Mouse (Mus musculus) adrenal gland, postnatal 25 days (tissue): Measurements from ENCODE around the gene Foxd3. TPM values are rescaled to one million over a fixed set of nuclear protein-coding genes. Genes with fewer than 3 reads are reported as not detected.
"Not testable (repeated sequence)": the region's sequence is repeated elsewhere in the genome, so short reads cannot be mapped to it uniquely, and the experiment has no call there.

ENCODE experiments used
- DNase-seq: peaks from one replicate; pipeline ENCODE4 v3.0.0; 2021; ENCODE audit warnings: mixed read lengths
- long read RNA-seq: library from polyadenylated mRNA; stranded (forward); transcript quantifications from one replicate; pipeline ENCODE4 v2.0.0, GENCODE M21; 2021
- total RNA-seq: library from RNA; stranded (reverse); gene quantifications from 2 replicates; pipeline ENCODE4 v1.2.3, GENCODE M21; 2021

The Foxd3 gene
- total RNA-seq, result 0.49 and 1.0 TPM in 2 replicates
- long read RNA-seq, partial matches to known transcripts, result 0 of 1 reads
- long read RNA-seq, other reads (novel, unspliced or antisense), result 0 of 1 reads

DNA sequence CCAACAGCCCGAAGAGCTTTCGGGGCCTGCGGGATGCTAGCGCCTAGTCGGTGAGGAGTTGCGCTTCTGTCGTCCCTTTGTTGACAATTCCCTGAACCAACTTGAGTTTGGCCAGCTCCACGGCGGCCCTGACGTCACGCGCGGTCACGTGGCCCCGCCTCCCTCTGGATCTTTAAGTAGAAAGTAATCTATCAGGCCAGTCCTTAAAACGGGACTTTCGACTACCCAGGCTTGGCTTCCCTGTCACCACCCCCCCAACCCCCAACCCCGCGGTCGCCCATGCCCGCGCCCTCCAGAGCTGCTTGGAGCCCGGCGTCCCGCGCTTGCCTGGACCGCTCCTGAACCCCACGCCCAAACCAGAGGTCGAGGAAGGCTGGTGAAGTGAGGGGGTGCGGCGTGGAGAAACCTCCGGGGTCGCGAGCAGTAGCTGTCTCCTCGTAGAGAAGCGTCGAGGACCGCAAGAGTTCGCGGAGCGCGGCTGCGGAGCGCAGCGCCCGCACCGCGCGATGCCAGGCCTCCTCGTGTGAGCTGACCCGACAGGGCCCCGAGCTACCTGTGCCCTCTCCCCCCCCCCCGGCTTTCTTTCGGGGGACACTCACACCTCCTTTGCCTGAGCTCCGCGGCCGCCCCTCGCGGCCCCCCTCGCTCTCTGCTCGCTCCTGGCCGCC is at the start of gene Foxd3:
Gene Foxd3 (plus strand): TSS at position 363 of the 668 bp plus-strand sequence.
- DNase-seq, result peak; percentile 20

DNA sequence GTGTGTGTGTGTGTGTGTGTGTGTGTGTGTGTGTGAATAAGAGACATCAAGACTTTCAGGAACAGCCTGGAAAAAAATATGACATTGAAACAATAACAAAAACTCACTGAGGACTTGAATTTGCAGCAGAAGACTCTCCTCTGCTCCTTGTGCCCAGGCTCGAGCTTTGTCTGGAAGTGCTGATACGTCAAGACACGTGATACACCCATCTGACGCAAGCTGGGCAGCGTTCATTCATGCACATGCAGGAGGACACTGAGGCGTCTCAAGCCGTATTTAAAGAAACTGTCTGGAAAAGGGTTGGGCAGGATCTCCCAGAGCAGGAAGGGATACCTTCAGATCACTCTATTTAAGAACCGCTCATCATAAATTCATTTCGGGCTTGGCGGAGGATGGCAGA is 43.9 kb upstream of the Foxd3 start:
- no peak for DNase-seq

DNA sequence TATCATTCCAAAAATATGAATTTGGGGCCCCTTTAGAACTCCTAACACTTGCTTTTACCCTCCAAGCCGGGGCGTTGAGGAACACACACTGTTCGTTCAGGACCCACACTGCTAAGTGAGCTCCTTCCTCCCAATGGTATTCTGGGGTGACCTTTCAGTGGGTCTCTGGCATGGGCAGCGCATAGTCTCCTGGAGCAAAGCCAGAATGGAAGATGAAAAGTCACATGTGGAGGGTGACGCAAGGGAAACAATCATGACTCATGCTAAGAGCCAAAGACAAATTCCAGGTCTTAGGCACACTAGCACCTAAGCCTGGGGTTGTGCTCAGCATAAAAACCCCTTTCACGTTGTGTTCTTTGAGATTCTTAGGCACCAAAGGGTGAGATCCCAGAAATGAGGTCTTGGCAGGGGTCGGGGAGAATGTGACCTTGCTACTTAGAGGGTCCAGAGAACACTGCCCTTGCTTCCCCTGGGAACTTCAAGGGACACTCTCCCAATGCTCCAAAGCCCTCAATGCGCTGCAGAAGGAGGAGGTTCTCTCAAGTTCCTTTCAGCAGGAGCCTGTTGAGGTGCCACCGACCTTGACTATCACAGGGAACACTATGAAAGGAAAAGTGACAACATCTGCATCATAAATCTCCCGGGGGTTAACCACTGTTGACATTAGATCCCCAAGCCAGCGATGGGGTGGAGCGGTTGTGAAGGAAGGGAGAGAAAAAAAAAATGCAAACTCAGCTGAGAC is 43.3 kb upstream of the Foxd3 start:
- no peak for DNase-seq

DNA sequence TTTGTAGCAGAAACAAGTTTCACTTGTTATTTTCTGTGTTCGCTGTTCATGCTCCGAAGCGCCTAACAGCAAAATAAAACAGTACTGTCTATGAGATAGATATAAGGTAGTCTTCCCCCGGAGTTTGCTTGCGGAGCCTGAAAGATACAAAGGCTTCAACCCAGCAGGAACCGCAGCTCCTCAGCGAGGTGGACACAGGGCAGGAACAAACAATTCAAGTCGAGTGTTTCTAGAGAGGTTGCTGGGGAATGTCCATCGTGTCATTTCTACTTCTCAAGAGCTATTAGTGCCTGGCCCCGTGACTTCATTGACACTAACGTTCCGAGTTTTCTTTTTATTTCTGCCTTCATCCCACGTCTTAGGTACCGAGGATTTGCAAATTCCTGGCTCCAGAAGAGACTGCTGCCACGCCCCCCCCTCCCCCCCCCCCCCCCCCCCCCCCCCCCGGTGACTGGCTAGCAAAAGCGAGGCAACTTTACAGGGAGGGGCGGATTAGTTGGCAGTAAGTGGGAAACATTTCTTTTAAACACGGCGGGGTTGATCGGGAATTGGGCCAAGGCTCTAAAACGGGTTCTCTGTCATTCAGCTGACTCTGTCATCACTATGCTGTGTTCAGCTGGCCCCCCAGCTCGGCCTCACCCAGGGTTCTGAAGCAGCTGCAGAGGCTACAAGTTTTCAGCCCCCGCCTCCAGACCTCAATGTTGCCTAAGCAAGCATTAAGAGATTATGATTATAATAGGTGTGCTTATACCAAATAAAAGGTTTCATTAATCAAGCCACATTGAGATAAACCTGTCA is 29.9 kb upstream of the Foxd3 start:
- DNase-seq, result no peak

DNA sequence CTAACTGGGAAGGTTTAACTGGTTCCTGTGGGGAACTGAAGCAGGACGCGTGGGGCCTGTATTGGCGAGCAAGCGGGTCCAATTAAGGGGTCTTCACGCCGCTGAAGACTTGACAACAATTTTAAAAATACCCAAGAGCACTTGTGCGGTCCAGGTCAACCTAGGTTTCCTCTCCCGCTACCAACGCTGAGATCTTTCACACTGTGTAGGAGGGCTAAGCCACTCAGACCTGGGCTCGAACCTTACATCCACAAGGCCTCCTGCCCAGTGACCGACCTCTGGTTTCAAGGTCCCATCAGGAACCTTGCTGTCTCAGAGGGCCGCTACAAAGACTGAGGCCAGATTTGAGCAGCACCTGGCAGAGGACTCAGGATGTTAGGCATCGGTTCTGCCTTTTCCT is 29.0 kb upstream of the Foxd3 start:
- DNase-seq, result no peak

DNA sequence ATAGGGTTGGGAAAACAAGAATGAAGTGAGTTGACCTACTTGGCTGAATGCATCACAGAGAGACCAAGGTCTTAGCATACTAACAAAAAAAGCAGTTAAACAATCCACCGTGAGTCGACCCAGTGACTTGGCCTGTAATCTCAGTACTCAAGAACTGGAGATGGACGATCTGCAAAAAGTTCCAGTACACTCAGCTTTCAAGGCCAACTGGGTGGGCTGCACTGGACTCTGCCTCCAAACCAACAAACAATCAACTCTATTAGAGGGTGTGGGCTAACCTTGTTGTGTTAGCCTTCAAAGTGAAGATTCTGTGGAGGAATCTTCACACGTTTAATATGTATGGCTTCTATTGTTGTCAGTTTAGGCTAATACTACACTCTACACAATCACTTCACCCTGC is 20.1 kb upstream of the Foxd3 start:
- no peak for DNase-seq

DNA sequence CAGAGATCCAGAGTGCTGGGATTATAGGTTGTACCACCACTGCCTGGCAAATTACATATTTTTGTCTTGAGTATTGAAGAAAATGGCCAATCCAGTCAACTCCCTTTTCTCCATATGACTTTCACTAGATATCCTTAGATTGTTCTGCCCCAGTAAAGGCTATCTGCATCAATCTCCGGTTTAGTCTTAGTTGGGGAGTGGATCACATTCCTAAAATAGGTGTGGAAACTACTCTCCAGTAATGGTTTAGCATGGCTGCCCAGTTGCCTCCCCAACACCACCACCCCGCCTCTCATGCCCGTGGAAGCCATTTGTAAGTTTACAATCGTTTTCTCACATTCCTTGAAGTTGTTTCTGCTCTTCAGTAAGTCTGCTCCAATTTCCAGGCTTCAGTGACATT is 19.4 kb upstream of the Foxd3 start:
- no peak for DNase-seq

DNA sequence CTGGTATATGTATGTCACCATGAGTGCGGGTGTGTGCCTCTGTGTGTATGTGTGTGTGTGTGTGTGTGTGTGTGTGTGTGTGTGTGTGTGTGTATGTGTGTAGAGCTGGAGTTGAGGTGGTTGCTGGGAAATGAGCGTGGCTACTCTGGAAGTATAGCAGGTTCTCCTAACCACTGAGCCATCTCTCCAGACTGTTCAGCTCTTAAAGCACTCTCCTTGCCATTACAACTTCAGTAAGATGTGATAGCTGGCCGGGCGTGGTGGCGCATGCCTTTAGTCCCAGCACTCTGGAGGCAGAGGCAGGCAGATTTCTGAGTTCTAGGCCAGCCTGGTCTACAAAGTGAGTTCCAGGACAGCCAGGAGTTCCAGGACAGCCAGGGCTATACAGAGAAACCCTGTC is 15.5 kb upstream of the Foxd3 start:
- DNase-seq, result not testable (repeated sequence)

DNA sequence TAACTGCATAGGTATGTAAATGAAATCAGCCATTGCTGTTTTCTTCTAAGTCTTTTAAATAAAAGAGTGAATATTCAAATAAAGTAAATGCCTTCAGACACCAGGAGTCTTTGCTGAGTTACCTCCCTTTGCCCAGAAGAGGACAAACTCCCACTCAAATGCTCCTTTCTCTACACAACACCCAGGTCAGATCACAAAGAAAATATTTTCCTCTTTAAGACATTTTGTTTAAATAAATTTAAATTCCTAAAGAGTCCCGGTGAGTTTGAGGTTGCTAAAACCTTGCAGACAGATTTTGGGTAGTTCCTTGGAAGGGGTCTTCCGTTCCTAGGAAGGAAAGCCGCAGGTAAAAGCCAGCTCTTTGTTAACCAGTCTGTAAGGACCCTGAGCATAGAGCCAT is 14.2 kb upstream of the Foxd3 start:
- no peak for DNase-seq

DNA sequence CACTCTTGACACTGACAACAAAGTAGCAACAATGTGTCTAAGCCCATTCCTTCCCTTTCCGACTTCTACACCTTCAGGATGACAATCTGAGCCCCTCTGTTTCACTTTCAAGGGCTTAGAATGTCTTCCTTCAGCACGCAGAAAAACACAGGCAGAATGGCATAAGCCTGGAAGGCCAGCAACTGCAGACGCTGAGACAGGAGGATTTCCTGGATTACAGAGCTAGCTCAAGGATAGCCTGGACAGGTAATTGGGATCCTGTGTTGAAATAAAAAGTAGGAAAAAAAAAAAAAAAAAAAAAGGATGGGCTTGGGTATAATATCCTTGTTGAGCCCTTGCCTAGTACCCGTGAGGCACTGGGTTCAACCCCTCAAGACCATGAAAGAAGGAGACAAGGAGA is 10.5 kb upstream of the Foxd3 start:
- DNase-seq, result no peak

DNA sequence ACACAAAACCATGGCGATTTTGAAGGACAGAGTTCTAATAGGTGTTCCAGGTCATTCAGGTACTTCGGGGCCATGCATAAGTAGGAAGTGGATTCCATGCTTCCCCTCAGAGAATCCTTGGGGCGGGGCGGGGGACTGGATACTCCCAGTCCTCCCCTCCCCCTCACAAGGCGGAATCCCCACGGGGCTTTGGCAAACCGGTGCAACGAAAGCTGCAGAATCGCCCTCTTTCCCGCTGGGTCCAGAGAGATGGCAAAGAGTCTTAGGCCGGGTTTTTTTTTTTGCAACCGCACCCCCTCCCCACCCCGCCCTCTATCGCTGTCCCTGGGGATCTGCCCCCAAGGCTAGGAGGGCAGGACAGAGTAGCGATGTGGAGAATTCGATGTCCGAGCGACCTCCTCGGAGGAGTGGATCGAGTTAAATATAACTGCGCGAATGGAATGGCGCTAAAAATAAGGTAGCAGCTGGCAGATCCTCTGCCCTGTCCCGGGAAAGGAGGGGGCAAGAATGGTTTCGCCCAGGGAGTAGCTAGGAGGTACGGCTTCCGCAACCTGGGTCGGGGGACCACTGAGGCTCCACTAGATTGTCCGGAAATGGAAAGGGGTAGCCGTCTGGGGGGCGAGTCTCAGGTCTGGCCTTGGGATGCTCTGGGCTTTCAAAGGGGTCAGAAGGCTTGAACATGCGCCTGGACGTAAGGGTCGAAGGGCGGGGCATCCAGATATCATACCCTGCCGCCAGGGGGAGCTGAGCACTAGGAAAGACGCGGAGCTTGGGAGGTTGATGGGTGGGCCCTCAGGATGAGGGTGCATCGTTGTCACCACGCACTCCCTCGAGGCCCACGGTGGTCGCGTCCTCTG is 5.8 kb upstream of the Foxd3 start:
- peak; percentile 12 for DNase-seq

DNA sequence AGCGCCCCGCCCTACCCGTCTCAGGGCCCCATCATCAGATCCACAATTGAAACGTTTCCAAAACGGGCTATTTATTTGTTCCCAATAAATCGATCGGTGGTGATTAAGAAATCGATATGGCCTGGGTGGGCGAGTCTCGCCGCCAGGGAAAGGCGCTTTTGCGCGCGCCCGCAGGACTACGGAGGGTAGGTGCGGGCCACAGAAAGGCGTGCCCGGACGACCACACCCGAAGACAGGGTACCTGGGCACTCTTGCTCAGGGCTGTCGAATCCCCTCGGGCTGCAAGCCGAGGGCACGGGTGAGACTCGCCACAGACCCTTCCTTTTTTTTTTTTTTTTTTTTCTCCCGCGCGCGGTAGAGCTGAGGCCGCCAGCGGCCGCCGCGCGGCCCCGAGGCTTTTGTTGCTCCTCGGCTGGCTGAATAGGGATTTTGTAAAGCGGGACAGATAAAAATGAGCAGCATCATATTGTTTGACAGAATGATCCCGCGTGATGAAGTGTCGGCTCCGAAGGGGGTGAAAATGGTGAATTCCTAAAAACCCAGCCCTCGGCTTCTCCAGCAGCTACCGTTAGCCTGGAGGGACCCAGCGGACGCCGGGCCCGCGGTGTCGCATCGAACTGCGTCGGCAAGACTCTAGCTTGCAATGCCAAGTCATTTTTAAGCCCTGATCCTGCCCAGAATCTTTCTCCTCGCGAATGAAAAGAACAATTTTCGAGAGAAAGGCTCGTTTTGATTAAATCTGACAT is 5.0 kb upstream of the Foxd3 start:
- DNase-seq, result no peak

DNA sequence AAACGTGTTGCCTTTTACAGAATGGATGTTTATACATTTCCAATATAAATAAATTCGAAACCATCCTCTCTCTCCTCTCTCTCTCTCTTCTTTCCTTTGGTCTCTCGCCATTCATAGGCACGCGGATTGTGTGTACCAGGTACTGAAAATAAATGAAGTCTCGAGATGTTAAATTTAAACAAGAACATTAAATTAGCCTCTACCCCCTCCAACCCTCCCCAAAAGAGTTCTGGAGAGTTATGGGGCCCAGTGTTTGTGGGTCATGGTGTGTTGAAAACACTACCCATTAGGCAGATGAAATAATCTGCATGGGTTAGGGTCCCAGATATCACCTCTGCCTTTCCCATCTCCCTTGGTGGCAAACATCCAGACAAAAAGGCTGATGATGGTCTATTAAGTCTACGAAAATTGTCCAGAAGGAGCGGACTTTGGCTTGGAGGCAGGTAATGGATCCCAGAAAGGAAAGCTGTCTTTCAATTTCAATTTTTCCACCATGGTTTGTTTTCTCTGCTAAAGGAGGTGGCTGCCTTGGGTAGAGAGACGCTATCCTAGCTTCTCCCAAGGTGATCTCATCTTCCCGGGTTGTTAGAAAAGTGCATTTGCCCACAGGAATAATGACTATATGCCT is 4.2 kb upstream of the Foxd3 start:
- no peak for DNase-seq

DNA sequence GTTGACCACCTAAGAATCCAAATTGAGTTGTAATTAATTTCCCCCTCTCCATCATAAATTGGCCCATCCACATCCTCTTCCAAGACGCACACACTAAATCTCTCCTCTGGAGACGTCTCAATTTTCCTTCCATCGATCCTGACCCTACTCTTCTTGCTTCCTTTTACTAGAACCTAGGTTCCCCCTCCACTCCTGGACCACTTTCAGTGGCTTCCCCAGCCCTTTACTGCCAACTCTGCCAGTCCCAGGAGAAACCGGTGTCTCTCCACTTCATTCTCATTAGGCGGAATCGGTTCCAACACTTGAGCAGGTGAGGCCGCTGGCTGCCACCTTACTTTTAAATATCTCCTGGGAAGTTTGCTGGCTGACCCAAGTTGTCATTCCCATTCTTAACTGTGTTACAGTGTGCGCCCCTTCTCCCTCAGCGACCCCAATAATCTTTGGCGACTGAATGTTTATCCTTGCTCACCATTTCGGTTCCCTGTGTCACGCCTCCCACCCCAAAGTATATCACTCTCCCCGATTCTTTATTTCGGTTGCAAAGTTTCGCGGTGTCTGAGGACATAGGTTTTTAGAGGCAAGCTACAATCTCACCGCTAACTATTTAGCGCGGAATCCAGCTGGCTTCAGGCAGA is 3.4 kb upstream of the Foxd3 start:
- DNase-seq, result no peak

DNA sequence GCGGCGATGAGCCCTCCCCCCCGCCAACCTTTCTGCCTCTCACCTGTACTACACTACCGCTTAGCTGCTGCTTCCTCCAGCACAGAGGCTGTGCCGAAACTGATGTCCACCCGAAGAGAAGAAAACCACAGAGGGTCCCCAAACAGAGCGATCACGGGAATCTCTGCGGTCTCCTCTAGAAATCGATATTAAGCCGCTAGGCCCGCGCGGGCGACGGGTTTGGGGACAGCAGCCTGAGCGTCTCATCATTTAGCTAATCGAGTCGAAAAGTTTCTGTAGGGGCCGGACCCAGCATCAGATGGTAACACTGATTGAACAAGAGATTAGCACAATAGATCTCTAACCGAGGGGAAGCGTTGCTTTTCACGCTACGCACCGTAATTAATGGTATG is 2.9 kb upstream of the Foxd3 start:
- DNase-seq, result no peak

DNA sequence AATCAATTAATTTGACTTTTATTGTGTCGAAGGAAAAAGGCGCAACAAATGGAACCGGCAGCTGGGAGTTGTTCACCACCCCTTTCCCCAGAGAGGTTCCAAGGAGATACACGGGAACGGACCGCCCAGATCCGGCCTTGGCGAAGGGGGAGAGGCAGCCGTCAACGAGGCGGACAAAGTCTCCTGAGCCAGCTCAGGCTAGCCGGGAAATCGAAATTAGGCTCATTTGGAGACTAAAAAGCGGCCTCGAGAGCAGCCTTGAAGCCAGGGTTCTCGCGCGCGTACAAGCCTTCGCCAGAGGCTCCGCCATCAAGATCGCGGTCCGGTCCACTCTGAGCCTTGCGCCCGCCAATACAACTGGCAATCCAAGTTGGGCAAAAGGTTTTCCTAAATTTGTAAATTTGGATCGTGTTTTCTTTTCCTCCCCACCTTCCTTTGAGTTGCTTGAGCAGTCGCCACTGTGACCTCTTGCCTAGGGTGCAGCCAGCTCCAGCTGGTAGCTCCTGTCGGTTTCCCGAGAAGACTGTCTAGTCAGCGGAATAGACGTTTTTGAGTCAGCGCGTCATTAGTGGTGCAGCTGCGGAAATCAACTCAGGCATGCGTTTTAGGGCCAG is 2.4 kb upstream of the Foxd3 start:
- no peak for DNase-seq

DNA sequence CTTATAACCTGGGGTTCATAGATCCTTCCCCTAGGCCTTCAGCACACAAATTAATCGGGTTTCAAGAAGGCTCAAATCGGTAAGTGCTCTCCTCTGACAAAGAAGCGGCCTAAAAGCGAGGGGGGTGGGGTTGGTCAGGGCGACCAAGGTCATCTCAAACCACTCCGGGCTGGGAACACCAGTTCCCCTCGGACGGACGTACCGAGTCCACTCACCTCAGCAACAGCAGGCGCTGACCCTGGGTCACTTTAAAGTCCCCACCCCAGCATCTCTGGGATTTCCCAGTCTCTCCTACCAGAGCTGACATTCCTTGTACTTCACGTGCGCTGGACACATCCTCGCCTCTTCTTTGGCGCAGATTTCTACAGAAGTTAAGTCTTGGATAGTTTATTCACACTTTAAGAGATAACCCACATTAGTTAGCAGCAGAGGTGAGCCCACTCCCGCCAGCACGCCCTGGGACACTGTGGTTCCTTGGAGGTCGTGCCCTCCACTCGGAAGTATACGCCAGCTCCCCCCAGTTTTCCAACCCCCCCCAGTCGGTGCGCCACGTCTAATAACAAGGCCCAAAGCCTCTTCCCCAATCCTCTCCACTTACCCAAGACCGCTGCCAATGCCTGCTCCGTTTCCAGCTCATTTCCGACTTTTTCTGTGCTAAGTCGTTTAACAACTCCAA is 1.3 kb upstream of the Foxd3 start:
- DNase-seq, result no peak

DNA sequence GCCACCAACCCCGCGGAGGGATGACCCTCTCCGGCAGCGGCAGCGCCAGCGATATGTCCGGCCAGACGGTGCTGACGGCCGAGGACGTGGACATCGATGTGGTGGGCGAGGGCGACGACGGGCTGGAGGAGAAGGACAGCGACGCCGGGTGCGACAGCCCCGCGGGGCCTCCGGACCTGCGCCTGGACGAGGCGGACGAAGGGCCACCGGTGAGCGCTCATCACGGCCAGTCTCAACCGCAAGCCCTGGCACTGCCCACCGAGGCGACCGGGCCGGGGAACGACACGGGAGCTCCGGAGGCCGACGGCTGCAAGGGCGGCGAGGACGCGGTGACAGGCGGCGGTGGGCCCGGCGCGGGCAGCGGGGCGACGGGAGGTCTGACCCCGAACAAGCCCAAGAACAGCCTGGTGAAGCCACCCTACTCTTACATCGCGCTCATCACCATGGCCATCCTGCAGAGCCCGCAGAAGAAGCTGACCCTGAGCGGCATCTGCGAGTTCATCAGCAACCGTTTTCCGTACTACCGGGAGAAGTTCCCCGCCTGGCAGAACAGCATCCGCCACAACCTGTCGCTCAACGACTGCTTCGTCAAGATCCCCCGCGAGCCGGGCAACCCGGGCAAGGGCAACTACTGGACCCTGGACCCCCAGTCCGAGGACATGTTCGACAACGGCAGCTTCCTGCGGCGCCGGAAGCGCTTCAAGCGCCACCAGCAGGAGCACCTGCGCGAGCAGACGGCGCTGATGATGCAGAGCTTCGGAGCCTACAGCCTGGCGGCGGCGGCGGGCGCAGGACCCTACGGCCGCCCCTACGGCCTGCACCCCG is 718 bp downstream of the Foxd3 start:
- DNase-seq, result peak; percentile 5
